Mouse (Mus musculus): ENCODE results near the gene Pcf11.

DNA sequence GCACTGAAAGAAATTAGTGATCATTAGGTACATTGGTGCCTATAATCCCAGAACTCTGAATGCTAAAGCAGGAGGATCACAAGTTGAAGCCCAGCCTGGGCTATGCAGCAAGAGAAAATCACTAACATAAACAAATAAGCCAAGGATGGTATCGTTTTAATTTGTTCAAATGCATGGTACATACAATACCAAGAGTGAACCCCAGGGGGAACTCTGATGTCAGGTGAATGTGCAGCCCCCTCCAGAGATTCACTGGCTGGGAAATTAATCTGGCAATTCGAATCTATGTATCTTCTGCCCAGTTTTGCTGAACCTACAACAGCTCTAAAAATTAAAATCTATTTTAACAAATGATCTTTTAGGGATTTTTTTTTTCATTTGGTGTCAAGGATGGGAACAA is 45.2 kb downstream of the Pcf11 start:
- TF ChIP-seq CTCF (IDR thresholded peaks at IDR 0.05; ENCODE audit: borderline replicate concordance, insufficient read depth, low read length) (no peak), POLR2A (IDR thresholded peaks at IDR 0.05; ENCODE audit: low read depth, low read length) (no peak)

Data from embryonic fibroblast, embryonic 13.5 days (primary cell).